Mouse (Mus musculus) liver, embryonic 15.5 days (tissue): ENCODE measurements around the gene Eef1g. TPM values are rescaled to one million over a fixed set of nuclear protein-coding genes. Genes with fewer than 3 reads are reported as not detected.
"Not testable (repeated sequence)": the region's sequence is repeated elsewhere in the genome, so short reads cannot be mapped to it uniquely, and the experiment has no call there.

Experiments
- ATAC-seq: fragments of 200-750 bp; cut with Nextera tagmentation; 2 replicates; pipeline ENCODE4 v1.8.0; 2017; ENCODE audit warnings: moderate number of reproducible peaks, mild to moderate bottlenecking, moderate library complexity; ENCODE audit not compliant: insufficient read depth
- H3K27ac ChIP-seq: fragments of 300-500 bp; sonication (generic); replicated peaks from 2 replicates; pipeline ENCODE4 v1.5.1; 2015; ENCODE audit warnings: mild to moderate bottlenecking, inconsistent platforms
- H3K27me3 ChIP-seq: fragments of 300-500 bp; sonication (generic); 2 replicates; pipeline ENCODE4 v1.6.1; 2015; ENCODE audit warnings: mild to moderate bottlenecking, inconsistent platforms
- H3K36me3 ChIP-seq: fragments of 300-500 bp; sonication (generic); replicated peaks from 2 replicates; pipeline ENCODE4 v1.6.1; 2015; ENCODE audit warnings: moderate library complexity, mild to moderate bottlenecking, inconsistent platforms
- H3K4me1 ChIP-seq: fragments of 300-500 bp; sonication (generic); replicated peaks from 2 replicates; pipeline ENCODE4 v1.6.1; 2015; ENCODE audit warnings: inconsistent platforms
- H3K4me2 ChIP-seq: fragments of 300-500 bp; sonication (generic); 2 replicates; pipeline ENCODE4 v1.6.1; 2015; ENCODE audit warnings: moderate library complexity, mild to moderate bottlenecking, inconsistent platforms
- H3K4me3 ChIP-seq: fragments of 300-500 bp; sonication (generic); replicated peaks from 2 replicates; pipeline ENCODE4 v1.5.1; 2015; ENCODE audit warnings: mild to moderate bottlenecking, inconsistent platforms
- H3K9ac ChIP-seq: fragments of 300-500 bp; sonication (generic); 2 replicates; pipeline ENCODE4 v1.6.1; 2015; ENCODE audit warnings: moderate library complexity, mild to moderate bottlenecking, inconsistent platforms
- H3K9me3 ChIP-seq: fragments of 300-500 bp; sonication (generic); replicated peaks from 2 replicates; pipeline ENCODE4 v1.6.1; 2016; ENCODE audit warnings: inconsistent platforms
- WGBS: fragments of 180-500 bp; shearing (Covaris S2); methylation state at CpG from one replicate; pipeline ENCODE4 v1.1.7; 2015; ENCODE audit warnings: mixed read lengths; ENCODE audit not compliant: insufficient replicate concordance; 5-methylcytosine and 5-hydroxymethylcytosine counted together
- polyA plus RNA-seq: library from polyadenylated mRNA; unstranded; fragments of >200 nt; fragmentation: Nextera tagmentation; extraction: Ambion mirVana; gene quantifications from 2 replicates; pipeline ENCODE4 v1.2.1, GENCODE M21; 2015

Gene Eef1g
- polyA plus RNA-seq, 1 experiment from 2014 or later = 180 TPM

DNA sequence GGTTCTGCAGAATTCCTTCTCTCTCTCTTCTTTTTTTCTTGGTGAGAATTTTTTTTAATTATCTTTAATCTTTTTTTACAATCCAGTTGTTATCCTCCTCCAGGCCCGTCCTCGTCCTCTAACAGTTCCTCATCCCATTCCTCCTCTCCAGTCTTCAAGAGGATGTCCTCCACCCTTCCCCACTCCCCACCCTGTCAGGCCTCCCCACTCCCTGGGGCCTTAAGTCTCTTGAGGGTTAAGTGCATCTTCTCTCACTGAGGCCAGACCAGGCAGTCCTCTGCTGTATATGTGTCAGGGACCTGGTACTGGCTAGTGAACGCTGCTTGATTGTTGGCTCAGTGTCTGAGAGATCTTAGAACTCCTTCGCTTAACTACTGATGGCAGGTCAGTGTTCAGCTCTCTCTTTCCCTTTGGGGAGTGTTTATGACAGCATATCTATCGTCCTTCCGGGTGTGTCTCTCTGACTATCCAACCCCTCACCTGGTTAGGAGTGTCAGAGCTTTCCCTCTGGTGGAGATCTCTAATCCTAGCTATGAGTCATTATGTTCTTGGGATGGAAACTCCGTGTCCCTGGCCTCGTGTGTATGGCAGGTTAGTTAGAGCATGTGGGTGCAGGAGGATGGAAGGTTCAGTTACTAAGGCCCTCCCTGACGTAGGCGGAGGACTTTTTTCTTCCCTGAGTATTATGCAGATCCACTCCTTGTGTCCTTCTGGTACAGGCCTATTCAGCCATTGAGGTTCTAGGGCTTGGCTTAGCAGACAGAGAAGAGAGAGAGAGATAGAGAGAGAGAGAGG, 28.2 kb downstream of the Eef1g start:
- H3K4me3 ChIP-seq = no peak overlapping the region
- no peak overlapping the region for H3K4me2 ChIP-seq
- H3K4me1 ChIP-seq = peaks cover 44% of the 10 kb centered on the region
- no peak overlapping the region for H3K27ac ChIP-seq
- no peak overlapping the region for H3K9ac ChIP-seq
- no peak for ATAC-seq
- WGBS = 59% methylated on average over 10 of the region's 10 CpGs
- peaks cover 23% of the 10 kb centered on the region for H3K27me3 ChIP-seq
- no peaks in the 10 kb centered on the region for H3K36me3 ChIP-seq
- H3K9me3 ChIP-seq = no peaks in the 10 kb centered on the region

DNA sequence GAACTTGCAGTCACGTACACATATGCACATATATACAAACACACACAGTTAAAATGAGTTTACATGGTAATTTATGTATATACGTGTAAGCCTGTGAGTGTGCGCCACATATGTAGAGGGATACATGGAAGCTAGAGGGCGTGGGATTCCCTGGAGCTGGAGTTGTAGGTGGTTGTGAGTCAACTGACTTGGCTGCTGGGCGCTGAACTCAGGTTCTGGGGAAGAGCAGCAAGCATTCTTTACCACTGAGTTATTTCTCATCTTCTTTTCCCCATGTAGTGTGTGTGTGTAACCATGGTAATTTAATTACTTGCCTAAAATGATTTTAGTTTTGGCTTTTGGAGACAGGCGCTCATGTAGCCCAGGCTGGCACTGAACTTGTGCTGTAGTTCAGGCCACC, 29.8 kb downstream of the Eef1g start:
- 72% methylated on average over 6 of the region's 6 CpGs for WGBS
- no peak for ATAC-seq

GRCm38 (mm10) chr19:8997546-8997945, 30.7 kb downstream of the Eef1g start:
- Histone ChIP-seq H3K27me3 (no peaks in the 10 kb centered on the region), H3K9ac (no peak overlapping the region), H3K4me2 (0 out of 2 replicates have a peak overlapping the region, but pooled peaks have one; percentile 1), H3K4me1 (peaks cover 31% of the 10 kb centered on the region), H3K27ac (0 out of 2 replicates have a peak overlapping the region, but pooled peaks have one; percentile 19), H3K9me3 (no peaks in the 10 kb centered on the region), H3K4me3 (no peak overlapping the region), H3K36me3 (no peaks in the 10 kb centered on the region)
- peak; percentile 66 for ATAC-seq
- WGBS = 37% methylated on average over 4 of the region's 4 CpGs

More for the DNA sequence above, 29.8 kb downstream of the Eef1g start:
- H3K4me2 ChIP-seq = no peak overlapping the region
- no peak overlapping the region for H3K9ac ChIP-seq
- no peak overlapping the region for H3K27ac ChIP-seq
- no peaks in the 10 kb centered on the region for H3K36me3 ChIP-seq
- H3K9me3 ChIP-seq = no peaks in the 10 kb centered on the region
- H3K4me3 ChIP-seq = no peak overlapping the region
- peaks cover 8% of the 10 kb centered on the region; the same call in 1 of the 2 replicates for H3K27me3 ChIP-seq
- H3K4me1 ChIP-seq = peaks cover 36% of the 10 kb centered on the region

DNA sequence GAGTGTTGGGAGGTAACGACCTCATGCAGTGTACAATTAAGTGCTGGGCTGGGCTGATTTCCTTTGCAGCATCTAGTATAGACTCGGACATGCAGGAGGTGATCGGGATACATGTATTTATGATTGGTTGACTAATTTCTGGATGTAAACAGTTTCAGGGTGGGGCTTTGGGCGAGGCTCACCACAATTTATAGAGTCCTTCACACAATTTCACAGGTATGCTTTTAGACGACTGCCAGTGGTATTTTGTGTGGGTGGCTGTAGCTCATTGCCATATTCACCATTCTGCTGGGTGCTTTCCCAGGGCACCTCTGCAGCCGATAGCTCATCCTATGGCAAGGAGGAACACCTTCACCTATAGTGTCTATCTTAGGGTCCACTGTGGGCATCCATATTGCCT, 31.7 kb downstream of the Eef1g start:
- Histone ChIP-seq H3K27ac (no peak overlapping the region), H3K4me1 (peaks cover 21% of the 10 kb centered on the region), H3K9me3 (no peaks in the 10 kb centered on the region), H3K36me3 (no peaks in the 10 kb centered on the region), H3K27me3 (no peaks in the 10 kb centered on the region), H3K4me2 (no peak overlapping the region), H3K9ac (no peak overlapping the region), H3K4me3 (no peak overlapping the region)
- 67% methylated on average over 6 of the region's 6 CpGs for WGBS
- ATAC-seq = no peak

DNA sequence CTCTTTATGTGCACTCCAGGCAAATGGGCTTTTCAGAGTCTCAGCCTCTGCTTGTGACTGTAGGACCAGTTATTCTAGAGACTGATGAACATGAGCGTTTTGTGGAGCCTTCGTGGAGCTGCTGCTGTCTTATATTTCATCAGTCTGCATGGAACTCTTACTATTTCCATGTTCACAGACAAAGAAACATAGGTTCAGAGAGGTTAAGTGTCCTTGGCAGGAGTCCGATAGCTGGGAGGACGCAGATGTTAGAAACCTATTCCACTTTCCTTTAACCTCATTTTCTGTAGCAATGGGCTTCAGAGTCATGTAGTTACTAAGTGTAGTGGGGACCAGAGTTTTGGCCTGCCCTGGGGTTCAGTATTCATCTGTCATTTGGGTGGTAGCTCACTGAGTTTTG, 32.4 kb downstream of the Eef1g start:
- Histone ChIP-seq H3K9ac (no peak overlapping the region), H3K4me2 (no peak overlapping the region), H3K9me3 (no peaks in the 10 kb centered on the region), H3K4me3 (no peak overlapping the region), H3K4me1 (peaks cover 21% of the 10 kb centered on the region), H3K36me3 (no peaks in the 10 kb centered on the region), H3K27me3 (no peaks in the 10 kb centered on the region), H3K27ac (no peak overlapping the region)
- ATAC-seq = no peak
- WGBS = 75% methylated on average over 4 of the region's 4 CpGs

DNA sequence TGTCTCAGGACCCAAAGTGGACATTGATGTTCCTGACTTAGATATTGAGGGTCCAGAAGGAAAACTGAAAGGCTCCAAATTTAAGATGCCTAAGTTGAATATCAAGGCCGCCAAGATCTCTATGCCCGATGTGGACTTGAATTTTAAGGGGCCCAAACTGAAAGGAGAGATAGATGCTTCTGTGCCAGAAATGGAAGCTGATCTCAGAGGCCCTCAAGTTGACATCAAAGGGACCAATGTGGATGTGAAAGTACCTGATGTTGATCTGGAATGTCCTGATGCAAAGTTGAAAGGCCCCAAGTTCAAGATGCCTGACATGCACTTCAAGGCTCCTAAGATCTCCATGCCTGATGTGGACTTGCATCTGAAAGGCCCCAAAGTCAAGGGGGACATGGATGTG, 40.1 kb downstream of the Eef1g start:
- H3K27me3 ChIP-seq, H3K9me3 ChIP-seq, H3K9ac ChIP-seq, H3K27ac ChIP-seq, H3K4me1 ChIP-seq, H3K4me3 ChIP-seq, H3K36me3 ChIP-seq, H3K4me2 ChIP-seq, ATAC-seq: not testable (repeated sequence)
- 74% methylated on average over 2 of the region's 2 CpGs for WGBS

DNA sequence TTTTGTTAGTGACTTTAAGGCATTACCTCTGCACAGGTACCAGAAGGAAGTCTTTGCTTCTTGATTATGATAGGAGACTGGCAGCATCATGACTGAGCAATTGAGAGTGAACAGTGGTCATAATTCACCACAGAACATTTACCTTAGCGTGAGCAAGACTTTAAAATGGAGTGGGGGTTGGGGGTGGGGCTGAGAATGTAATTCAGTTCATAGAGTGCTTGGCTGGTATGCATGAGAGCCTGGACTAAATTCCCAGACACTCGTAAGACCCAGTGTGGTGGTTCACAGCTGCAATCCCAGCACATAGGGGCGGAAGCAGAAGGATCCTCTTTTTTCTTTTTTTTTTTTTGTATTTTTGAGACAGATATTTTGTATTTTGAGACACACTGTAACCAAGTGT, 52.5 kb downstream of the Eef1g start:
- H3K9ac ChIP-seq = no peak overlapping the region
- ATAC-seq = no peak
- no peak overlapping the region for H3K27ac ChIP-seq
- no peaks in the 10 kb centered on the region; the same call in 1 of the 2 replicates for H3K27me3 ChIP-seq
- H3K4me1 ChIP-seq = no peaks in the 10 kb centered on the region
- H3K4me2 ChIP-seq = no peak overlapping the region
- H3K9me3 ChIP-seq = no peaks in the 10 kb centered on the region
- H3K36me3 ChIP-seq = no peaks in the 10 kb centered on the region
- H3K4me3 ChIP-seq = no peak overlapping the region
- whole genome bisulfite sequencing = 57% methylated on average over 3 of the region's 3 CpGs

DNA sequence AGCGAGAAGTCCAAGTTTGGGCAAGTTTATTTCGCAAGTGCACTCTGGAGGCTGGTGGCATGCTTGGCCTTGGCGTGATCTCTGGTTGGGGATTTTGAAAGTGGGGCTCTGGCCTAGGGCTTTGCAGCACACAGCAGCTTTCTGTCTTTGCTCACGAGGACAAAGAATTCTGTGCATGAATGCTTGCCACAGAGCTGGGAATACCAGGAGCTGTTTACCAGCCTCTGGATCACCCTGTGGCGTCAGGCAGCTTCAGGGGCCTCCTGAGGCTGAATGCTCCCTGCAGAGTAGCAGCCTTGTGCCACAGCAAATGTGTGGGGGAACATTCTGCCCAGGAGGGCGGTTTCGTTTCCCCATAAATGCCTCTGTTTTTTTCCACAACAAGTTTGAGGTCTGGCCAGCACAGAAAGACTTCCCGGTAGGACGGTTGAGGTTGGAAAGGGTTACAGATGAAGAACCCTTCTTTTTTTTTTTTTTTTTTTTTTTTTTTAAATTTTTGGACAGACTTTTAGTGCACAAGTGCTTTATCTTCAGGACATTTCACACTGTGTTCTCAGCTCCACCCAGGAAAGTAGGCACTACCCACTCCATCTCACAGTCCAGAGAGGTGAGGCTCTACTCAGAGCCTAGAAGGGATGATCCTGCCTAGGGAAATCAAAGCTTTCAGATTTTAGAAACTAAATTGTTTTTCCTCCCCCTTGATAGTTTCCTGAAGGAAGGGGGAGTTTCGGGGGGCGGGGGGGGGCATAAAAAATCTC, 56.4 kb downstream of the Eef1g start:
- Histone ChIP-seq H3K9ac (no peak overlapping the region), H3K4me2 (no peak overlapping the region)
- ATAC-seq = no peak

DNA sequence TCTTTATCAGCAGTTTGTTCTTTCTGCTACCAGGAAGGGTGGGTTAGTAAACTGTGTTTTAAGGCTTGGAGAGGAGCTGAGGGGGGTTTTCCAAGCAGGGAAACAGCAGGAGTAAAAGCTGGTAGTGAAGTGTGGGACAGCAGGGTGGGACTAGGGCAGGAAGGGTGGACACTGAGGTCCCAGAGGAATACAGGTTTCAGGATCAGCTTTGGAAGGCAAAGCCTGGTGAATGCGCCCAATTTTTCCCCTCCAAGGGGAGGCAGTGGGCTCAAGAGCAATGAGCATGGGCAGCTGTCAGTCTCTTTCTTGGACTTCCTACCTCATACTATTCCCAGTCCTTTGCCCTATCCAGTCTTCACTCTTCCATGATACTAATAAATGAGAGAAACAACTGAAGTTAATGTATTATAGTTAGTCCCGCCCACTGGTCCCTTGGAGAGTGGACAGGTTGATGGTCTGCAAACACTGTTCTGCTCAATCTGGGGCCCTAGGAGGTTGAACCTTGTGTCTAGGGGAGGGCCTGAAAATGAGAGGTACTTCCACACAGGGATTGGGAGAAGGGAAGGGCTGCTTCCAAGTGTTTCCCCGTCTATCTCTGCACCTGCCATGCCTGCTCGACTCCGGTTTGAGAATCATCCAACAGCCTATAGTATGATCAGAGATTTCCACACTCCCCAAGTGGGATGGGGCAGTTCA, 58.9 kb downstream of the Eef1g start:
- ATAC-seq = peak; percentile 62
- no peak overlapping the region for H3K4me3 ChIP-seq
- no peak overlapping the region for H3K27ac ChIP-seq
- H3K9ac ChIP-seq = no peak overlapping the region
- no peaks in the 10 kb centered on the region for H3K27me3 ChIP-seq
- 65% methylated on average over 5 of the region's 5 CpGs for WGBS
- peaks cover 8% of the 10 kb centered on the region for H3K4me1 ChIP-seq
- H3K9me3 ChIP-seq = no peaks in the 10 kb centered on the region
- H3K36me3 ChIP-seq = no peaks in the 10 kb centered on the region
- no peak overlapping the region for H3K4me2 ChIP-seq

More for the DNA sequence above, 56.4 kb downstream of the Eef1g start:
- Histone ChIP-seq H3K36me3 (no peaks in the 10 kb centered on the region), H3K27me3 (no peaks in the 10 kb centered on the region), H3K4me1 (peaks cover 8% of the 10 kb centered on the region), H3K4me3 (no peak overlapping the region), H3K27ac (no peak overlapping the region), H3K9me3 (no peaks in the 10 kb centered on the region)
- WGBS = 51% methylated on average over 11 of the region's 11 CpGs

DNA sequence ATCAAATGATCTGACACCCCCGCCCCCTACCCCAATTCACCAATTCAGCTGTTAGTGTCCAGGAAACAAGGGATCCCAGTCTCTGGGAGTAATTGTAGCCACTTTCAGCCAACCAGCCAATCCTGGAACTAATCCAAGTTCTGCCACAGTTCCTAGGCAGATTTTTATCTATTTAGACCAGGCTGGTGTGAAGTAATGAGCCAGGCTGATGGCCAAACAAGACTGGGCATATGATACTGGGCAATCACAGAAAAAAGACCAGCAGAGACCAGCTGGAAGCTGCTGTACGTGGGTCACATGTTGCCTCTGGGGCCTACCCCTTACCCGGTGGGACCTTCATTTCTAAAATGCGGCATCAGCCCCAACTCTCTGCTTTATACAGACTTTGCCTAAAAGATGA, 59.8 kb downstream of the Eef1g start:
- Histone ChIP-seq H3K9ac (no peak overlapping the region), H3K27me3 (no peaks in the 10 kb centered on the region), H3K4me3 (no peak overlapping the region), H3K36me3 (no peaks in the 10 kb centered on the region), H3K4me1 (peaks cover 8% of the 10 kb centered on the region), H3K9me3 (no peaks in the 10 kb centered on the region), H3K4me2 (no peak overlapping the region), H3K27ac (no peak overlapping the region)
- whole genome bisulfite sequencing = 68% methylated on average over 4 of the region's 4 CpGs
- no peak for ATAC-seq

- Histone ChIP-seq H3K36me3 (no peaks in the 10 kb centered on the region), H3K4me1 (peaks cover 12% of the 10 kb centered on the region), H3K27me3 (no peaks in the 10 kb centered on the region), H3K27ac (no peak overlapping the region), H3K4me2 (no peak overlapping the region), H3K4me3 (no peak overlapping the region), H3K9me3 (no peaks in the 10 kb centered on the region), H3K9ac (no peak overlapping the region)
- ATAC-seq = no peak
- 25% methylated on average over 5 of the region's 5 CpGs for WGBS
These were observed 61.0 kb downstream of the Eef1g start for GRCm38 (mm10) chr19:9027795-9028194.
